Mouse (Mus musculus): ENCODE results near the gene Hist1h1t.

DNA sequence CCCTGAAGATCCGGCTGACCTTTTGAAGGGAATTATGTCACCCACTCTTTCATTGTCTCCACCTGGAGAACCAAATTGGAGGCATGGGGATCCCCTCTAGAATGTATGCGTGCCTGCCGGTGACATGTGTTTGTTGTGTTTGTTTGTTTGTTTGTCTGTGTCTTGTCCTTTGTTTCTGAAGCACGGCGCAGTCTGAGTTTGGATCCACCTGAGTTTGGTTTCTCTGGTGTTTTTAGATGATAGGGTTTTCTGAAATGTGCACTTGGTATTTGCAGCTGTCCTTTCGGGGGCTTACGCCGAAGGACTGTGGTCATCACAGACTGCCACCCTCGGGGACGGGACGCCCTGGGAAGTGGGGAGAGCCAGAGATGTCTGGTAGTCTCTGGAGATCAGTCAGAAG lies 21.6 kb downstream of the Hist1h1t start:
- TF ChIP-seq POLR2A (IDR thresholded peaks at IDR 0.05; ENCODE audit: control insufficient read depth, extremely low read depth, insufficient read depth, low read length, poor library complexity) (no peak), CTCF (IDR thresholded peaks at IDR 0.05; ENCODE audit: borderline replicate concordance, control insufficient read depth, extremely low read depth, insufficient read depth, low read length, poor library complexity) (no peak)

All from thymus, adult 2 months (tissue).